Mouse (Mus musculus) frontal cortex, postnatal 36 days (tissue): Measurements from ENCODE around the gene Cer1.

ENCODE experiments used
- DNase-seq, 2 experiments: peaks; one replicate each; pipeline ENCODE4 v3.0.0; 2022; ENCODE audit warnings: low spot score in 2 of 2

The Cer1 gene

GRCm38 (mm10) chr4:82884636-82885534 lies at the start of gene Cer1:
TSS of gene Cer1 (minus strand) at chr4:82885148.
- DNase-seq = no peak

- no peak for DNase-seq
Measured at GRCm38 (mm10) chr4:82934308-82934707, 49.4 kb upstream of the Cer1 start.

GRCm38 (mm10) chr4:82933698-82934210 lies 48.8 kb upstream of the Cer1 start:
- DNase-seq = peak; percentile 84 to 91

GRCm38 (mm10) chr4:82930079-82930478 lies 45.1 kb upstream of the Cer1 start:
- DNase-seq = no peak

- DNase-seq = no peak
Measured at GRCm38 (mm10) chr4:82921962-82922361, 37.0 kb upstream of the Cer1 start.

GRCm38 (mm10) chr4:82918625-82919024 lies 33.7 kb upstream of the Cer1 start:
- no peak for DNase-seq

GRCm38 (mm10) chr4:82916678-82917050 lies 31.7 kb upstream of the Cer1 start:
- no peak for DNase-seq

GRCm38 (mm10) chr4:82916003-82916677 lies 31.2 kb upstream of the Cer1 start:
- DNase-seq = no peak

GRCm38 (mm10) chr4:82915576-82915975 lies 30.6 kb upstream of the Cer1 start:
- no peak for DNase-seq

- DNase-seq = no peak
Measured at GRCm38 (mm10) chr4:82914601-82915143, 29.7 kb upstream of the Cer1 start.

- no peak for DNase-seq
Measured at GRCm38 (mm10) chr4:82895227-82895626, 10.3 kb upstream of the Cer1 start.

GRCm38 (mm10) chr4:82892247-82892646 lies 7.3 kb upstream of the Cer1 start:
- peak in 1 of 2 experiments; percentile 34 for DNase-seq

GRCm38 (mm10) chr4:82891566-82891965 lies 6.6 kb upstream of the Cer1 start:
- no peak for DNase-seq

GRCm38 (mm10) chr4:82891049-82891448 lies 6.1 kb upstream of the Cer1 start:
- no peak for DNase-seq

- no peak for DNase-seq
Measured at GRCm38 (mm10) chr4:82890585-82890984, 5.6 kb upstream of the Cer1 start.

GRCm38 (mm10) chr4:82886148-82886547 lies 1.2 kb upstream of the Cer1 start:
- no peak for DNase-seq

GRCm38 (mm10) chr4:82885535-82885913 lies 576 bp upstream of the Cer1 start:
- DNase-seq = no peak

- no peak for DNase-seq
Measured at GRCm38 (mm10) chr4:82882500-82882899, 2.4 kb downstream of the Cer1 start.

- no peak for DNase-seq
Measured at GRCm38 (mm10) chr4:82881366-82881765, 3.6 kb downstream of the Cer1 start.

- no peak for DNase-seq
Measured at GRCm38 (mm10) chr4:82880243-82880642, 4.7 kb downstream of the Cer1 start.

- no peak for DNase-seq
Measured at GRCm38 (mm10) chr4:82879152-82879551, 5.8 kb downstream of the Cer1 start.

GRCm38 (mm10) chr4:82876656-82877055 lies 8.3 kb downstream of the Cer1 start:
- no peak for DNase-seq

- no peak for DNase-seq
Measured at GRCm38 (mm10) chr4:82875532-82875931, 9.4 kb downstream of the Cer1 start.
